Mouse (Mus musculus): ENCODE results near the gene Phf7.

Phf7 gene

DNA sequence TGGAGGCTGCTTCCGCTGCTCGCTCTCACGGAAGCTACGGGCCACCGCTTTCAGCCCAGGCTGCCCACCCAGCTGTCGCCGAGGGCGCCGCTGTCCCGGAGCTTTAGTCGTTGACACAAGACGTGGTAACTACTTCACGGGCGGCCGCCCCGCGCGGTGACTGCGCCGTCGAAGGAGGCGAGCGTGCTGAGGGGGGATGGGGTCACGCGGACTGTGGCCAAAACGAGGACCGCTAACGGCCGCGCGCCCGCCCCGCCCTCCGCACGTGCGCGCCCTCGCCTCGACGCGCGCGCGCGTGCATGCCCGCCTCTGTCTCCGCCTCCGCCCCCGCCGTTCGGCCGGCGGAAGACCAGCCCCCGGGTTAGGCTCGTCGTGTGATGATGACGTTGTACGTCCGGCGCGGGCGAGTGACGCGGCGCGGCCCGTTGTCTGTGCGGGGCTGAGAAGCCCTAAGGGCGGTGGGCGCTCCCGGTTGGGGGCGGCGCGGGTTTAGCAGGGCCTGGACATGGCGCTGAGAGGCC, at the start of gene Phf7, which contains the start of gene Bap1:
TSS of gene Phf7 (minus strand) at position 234 of the 521 bp plus-strand sequence.
TSS of gene Bap1 (plus strand) at position 367 of the 521 bp plus-strand sequence.
- in situ Hi-C loops (cut with MboI, MseI), result loop anchor here (5.0 kb wide), 1 partner anchor 39 kb away; no protein-coding TSS in a partner anchor

DNA sequence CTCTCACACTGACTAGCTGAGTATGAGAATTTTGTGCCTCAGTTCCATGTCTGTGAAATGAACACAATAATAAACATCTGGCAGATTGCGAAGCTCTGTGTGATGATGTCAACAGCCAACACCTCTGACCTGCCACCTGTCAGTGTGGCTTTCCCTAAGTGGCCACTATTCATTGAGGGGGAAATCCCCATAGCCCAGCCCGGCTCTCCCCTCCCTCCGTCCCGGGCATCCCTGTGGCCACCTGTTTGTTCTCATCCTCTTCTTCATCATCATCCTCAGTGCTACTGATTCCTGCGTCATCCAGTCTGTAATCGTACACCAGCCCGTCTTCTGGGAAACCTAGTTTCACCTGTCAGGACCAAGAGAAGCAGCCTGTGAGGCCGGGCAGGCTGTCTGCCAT, 34.6 kb upstream of the Phf7 start:
- in situ Hi-C loops (cut with MboI, MseI), result no loop called here

DNA sequence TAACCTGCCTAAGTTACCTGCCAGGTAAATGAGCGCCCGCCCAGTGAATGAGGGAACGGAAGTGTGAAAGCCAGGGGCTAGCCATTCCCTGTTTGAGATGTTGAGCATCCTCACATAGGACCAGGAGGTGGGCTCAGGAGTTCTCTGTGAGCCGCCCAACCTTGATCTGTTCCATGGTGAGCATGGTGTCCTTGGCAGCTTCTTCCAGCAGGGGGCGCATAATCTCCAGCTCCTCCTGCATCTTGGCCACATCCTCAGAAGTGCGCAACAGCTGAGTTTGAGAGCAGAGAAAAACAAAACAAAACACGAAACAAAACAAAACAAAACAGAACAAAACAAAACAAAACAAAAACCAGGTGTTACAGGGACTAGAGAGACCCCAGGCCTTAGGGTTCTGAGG, 21.0 kb upstream of the Phf7 start:
- in situ Hi-C loops (cut with MboI, MseI), result loop anchor here (5.0 kb wide), 1 partner anchor 200 kb away; no protein-coding TSS in a partner anchor

DNA sequence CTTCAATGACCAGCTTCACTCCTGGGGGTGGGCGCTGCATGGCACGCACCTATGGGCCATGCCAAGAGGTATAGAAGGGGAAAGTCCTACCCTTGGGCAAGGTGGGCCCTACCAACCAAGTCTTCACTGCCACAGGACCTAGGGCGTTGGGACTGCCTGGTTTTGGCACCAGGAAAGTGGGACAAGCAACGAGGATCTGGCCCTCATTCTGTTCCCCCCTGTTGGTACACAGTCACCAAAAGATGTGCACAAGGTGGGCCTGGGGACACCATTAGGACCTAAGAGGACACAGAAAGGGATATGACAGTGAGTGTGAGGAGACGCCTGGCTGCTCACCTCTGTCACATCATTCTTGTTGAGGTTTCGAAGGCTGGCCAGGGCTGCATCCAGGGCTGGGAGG, 20.0 kb upstream of the Phf7 start:
- in situ Hi-C loops (cut with MboI, MseI), result loop anchor here (5.0 kb wide), 1 partner anchor 201 kb away; no protein-coding TSS in a partner anchor

DNA sequence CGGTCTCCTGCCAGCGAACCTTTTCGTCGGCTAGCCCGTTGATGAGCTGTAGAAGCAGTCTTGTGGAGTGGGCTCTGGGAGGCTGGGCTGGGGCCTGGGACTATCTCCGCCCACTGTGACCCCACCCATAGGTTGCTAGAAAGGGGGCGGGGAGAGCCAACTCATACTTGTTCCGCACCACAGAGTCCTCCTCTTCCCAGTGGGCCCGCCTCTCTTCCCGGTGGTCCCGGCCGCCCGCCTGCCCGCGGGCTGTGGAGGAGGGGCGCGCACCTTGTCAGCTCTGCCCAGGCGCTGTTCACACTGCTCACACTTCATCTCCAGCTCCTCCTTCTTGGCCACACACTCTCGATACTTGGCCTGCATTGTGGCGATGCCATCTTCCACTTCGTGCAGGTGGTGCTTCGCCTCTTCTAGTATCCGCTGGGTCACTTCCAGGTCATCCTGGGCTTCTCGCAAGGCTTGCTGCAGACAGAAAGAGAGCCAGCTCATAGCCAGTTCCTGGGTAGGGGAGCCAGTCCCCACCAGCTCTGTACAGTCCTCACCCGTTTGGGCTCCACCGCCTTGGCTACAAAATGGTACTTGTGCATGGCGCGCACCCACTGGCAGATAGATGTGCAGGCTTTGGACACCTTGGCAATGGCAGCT, 18.5 kb upstream of the Phf7 start:
- in situ Hi-C loops (cut with MboI, MseI), result loop anchor here (5.0 kb wide), 1 partner anchor 203 kb away; no protein-coding TSS in a partner anchor

DNA sequence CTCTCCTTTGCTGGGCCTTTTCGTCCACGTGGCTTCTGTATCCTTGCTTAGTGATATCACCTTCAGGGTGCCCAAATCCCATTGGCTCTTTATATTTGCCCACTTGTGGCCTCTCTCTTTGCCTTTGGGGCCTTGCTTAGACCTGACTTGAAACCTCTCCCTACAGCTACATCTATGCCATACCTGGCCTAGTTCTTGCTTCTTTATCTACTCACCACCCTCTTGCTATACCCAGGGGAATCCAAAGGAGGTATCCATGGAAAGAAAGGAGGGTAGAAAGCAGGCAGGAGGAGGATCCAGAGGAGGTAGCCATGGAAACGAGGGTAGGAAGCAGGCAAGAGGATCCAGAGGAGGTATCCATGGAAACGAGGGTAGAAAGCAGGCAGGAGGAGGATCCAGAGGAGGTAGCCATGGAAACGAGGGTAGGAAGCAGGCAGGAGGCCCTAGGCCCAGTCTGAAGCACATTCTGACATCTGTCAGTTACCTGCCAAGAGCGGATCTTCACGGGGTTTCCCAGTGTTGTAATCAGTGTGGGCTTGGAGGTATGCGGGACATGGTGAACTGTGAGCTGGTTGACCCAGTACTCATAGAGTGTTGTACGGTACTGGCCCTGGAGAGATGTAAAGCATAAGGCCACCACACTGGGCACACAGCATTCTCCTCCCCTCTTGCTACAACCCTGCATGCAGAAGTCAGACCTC, 17.3 kb upstream of the Phf7 start:
- in situ Hi-C loops (cut with MboI, MseI), result no loop called here

DNA sequence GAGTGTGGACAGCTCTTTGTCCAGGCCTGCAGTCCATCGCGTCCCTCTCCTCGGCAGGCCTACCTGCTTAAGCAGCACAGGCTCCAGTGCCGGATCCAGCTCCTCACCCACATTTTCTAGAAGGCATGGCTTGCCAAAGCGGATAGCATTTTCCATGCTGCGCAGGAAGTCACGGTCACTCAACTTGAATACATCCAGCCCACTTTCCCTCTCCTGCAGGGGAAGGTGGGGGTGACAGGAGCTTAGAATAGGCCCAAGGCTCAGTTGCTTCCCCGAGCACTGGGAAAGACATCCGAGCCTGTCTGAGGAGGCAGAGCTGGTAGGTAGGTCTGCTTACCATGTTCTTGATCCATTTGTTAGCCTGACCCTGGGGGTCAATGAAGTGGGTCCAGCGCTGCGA, 16.5 kb upstream of the Phf7 start:
- in situ Hi-C loops (cut with MboI, MseI), result no loop called here

DNA sequence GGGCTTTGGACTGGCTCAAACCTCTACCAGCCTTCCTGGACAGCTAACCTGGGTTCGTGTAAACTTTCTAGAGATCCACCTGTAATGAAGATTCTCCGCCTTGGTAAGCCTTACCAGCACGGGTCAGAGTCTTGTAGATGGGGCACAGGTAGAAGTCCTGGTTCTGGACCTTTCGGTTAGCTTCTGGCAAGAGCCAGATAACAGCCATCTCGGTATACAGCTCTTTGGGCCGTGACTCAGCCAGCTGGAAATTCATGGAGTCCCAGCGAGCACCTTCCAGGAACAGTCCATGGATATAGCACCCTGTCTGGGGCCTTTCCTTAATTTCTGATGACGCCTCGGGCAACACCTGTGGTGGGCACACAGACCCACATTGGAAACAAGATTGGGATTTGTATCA, 9.8 kb upstream of the Phf7 start:
- in situ Hi-C loops (cut with MboI, MseI), result no loop called here

DNA sequence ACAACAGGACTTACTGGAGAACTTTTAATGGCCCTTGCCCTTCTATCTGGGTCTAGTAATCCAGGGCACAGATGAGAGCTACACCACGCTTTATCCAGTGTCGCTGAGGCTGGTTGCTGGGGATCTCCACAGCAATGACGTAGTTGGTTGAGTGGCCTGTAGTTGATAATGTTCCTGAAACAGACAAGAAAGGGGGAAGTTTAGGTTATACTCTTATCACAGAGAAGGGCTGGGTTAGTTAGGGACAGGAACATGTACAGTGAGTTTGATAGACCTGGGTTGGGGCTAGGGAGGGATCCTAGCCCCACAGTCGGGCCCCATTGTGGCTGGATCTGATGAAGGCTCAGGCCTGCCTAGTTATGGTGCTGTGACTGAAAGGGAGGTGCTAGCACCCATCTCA, 9.3 kb upstream of the Phf7 start:
- in situ Hi-C loops (cut with MboI, MseI), result no loop called here

DNA sequence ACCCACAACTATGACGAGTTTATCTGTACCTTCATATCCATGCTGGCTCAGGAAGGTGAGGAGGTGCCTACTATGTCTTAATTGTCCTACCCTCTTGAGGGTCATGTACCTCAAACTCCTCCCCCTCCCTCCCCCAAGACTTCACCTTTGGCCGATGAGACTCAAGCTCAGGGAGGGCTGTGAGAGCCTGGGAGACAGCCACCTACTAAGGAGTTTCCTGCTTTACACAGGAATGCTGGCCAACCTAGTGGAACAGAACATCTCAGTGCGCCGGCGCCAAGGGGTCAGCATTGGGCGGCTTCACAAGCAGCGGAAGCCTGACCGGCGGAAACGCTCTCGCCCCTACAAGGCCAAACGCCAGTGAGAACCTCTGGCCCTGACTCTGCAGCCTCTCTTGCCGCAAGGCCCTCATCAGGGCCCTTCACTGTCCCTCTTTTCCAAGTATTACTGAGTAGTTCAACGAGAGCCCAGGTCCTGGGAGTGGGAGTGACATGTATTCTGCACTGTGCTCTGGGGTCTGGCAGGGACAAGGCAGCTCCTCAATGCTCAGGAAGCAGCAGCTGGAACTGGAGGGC, 7.4 kb upstream of the Phf7 start:
- in situ Hi-C loops (cut with MboI, MseI), result no loop called here

DNA sequence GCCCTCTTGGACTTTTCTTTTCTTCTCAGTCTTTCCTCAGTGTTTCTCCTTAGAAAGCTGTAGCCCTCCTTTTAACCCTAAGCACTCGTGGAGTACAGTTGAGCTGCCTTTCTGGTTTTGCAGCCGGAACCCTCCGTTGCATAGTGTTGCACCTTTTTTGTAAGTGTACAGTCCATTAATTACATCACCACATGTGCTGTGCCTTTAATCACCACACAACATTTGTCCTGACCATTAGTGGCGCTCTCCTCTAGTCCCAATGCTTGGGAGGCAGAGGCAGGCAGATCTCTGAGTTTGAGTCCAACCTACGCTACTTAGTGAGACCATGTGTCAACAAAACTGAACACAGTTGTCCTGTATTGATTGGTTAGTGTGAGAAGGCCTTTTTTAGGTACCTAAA, 974 bp upstream of the Phf7 start:
- in situ Hi-C loops (cut with MboI, MseI), result loop anchor here (5.0 kb wide), 1 partner anchor 40 kb away; no protein-coding TSS in a partner anchor

DNA sequence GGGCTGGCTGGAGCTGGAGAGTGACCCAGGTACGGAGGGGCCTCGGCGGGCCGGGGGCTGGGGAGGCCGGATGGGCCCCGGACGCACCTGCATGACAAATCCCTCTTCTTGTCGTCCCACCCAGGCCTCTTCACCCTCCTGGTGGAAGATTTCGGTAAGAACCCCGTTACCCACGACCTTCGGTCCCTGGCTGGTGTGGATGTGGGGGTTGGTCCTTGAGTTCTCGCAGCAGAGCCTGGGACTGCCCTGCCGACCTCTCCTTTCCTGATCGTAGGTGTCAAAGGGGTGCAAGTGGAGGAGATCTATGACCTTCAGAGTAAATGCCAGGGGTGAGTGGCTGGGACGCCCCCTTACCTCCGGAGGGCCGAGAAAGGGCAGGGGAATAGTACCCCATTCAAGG, 509 bp upstream of the Phf7 start:
- in situ Hi-C loops (cut with MboI, MseI), result loop anchor here (5.0 kb wide), 1 partner anchor 39 kb away; no protein-coding TSS in a partner anchor

DNA sequence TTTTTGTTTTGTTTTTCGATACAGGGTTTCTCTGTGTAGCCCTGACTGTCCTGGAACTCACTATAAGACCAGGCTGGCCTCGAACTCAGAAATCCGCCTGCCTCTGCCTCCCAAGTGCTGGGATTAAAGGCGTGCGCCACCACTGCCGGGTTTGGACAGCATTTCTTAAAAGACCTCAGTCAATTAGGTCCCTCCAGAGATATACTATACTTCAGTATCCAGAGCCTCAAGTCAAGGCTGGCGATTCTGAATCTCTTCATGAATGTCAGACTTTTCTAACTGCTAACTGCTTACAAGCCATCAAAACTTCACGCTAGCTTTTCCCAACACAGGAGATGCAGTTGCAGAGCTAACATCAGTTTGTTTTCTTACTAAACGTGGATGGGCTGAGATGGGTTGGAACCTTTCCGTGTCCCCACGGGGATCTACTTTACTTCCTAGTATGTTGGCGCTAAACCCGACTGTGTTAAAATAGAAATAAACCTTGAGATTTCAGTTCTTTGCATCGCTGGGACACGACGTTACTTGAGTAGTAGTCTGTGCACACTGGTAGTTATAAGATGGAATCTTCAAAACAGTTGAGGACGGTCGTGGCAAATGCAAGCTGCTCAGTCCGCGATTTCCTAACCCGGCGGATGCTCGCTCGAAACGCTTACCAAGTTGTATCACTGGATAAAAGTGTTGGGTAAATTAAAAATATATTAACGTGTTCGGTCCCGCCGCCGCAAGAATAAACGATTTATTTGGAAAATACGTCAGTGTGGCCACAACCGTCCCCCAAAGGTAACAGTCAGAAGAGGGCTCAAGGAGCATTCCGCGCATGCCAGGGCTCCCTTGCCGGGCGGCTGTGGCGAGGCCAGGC, 664 bp downstream of the Phf7 start:
- in situ Hi-C loops (cut with MboI, MseI), result loop anchor here (5.0 kb wide), 1 partner anchor 38 kb away; no protein-coding TSS in a partner anchor

DNA sequence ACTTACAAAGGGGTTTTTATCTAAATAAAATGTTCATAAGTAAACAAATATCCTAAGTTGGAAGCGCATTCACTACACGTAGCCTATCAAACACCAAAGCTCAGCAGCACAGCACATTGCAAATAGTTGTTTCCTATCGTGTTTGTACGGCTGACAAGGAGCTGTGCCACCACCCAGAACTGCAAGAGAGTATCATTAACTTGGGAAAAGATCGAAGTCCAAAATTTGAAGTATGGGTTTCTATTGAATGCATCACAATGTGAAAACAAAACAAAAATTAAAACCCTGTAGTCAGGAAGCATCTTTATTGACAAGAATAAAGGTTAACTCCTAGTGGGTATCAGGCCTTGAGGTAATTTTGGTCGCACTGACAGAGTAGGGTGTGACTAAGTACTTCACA, 2.7 kb downstream of the Phf7 start:
- in situ Hi-C loops (cut with MboI, MseI), result no loop called here

DNA sequence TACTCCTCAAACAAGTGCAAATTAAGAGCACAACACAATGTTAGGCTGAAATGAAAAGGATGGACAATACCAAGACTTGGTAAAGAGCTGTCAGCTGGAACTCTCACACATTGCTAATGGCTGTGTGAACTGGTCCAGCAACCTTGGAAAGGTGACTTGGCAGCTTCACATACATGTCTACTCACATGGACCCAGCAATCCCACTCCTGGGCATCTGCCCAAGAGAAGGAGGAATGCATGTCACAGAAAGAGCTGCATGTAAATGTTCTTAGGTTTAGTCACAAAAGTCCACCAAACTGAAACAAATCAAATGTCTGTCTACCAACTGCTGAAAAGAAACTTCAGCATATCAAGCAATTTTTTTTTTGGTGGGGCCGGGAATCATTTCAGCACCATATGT, 5.2 kb downstream of the Phf7 start:
- in situ Hi-C loops (cut with MboI, MseI), result no loop called here

DNA sequence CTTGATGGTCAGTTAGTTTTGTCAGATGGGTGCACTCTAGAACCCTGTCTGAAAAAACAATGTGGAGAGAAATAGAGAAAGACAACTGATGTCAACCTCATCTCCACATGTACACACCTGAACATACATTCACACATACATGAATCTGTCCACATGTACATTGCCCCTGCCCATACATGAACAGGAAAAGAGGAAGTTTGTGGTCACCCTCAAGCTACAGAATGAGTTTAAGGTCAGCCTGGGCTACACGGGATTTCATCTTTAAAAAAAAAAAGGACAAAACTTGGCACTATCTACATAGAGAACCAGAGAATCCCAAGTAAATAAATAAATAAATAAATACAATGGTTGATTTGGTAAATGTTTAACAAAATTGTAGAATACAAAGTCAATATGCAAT, 6.3 kb downstream of the Phf7 start:
- in situ Hi-C loops (cut with MboI, MseI), result no loop called here

DNA sequence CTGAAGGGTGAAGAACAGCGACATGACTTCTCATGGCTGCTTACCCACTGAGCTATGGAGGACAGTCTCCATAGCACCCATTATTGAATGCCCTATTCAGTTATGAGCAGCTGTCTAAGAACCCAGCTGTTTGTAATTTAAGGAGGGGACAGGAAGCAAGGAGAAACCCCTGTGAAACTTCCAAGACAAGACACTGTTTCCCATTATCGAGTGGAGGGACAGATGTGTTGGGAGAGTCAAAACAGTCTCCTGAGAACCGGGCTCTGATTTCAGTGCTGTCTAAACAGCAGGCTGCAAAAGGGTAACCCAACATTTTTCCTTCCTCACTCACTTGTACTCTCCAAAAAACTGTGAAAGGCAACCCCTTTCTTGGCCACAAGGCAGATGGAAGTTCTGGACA, 10.6 kb downstream of the Phf7 start:
- in situ Hi-C loops (cut with MboI, MseI), result no loop called here

DNA sequence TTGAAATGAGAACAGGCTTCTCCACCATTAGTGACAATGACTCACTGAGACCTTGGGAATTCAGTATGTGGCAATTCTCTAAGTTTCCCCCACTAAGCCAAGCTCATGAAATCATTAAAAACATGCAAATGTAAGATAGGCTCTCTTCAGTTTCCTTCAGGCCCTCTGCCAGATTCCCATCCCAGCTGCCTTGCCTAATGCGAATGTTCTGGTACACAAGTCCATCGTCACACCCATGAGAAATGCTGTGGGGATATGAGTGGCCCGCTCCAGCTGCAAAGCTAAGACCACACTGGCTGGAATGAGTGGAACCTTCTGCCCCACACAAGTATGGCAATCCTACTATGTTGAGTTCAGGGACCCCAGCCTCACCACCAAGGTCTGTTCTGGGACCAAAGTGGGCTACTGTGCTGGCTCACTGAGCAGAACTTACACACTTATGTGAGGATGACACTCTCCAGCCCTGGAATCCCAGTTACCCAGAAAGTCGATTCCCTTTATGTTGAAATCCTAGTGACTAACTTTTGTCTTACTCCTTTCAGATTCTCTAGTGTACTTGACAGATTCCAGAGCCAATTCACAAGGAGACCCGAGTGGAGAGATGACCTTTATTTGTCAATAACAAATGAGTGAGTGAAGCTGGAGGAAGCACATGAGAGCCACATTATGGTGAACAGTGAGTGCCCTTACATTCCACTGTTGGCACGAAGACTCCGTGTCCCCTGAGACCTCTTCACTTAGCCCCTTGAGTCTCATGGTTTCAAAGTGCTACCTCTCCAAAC, 13.8 kb downstream of the Phf7 start:
- in situ Hi-C loops (cut with MboI, MseI), result no loop called here

DNA sequence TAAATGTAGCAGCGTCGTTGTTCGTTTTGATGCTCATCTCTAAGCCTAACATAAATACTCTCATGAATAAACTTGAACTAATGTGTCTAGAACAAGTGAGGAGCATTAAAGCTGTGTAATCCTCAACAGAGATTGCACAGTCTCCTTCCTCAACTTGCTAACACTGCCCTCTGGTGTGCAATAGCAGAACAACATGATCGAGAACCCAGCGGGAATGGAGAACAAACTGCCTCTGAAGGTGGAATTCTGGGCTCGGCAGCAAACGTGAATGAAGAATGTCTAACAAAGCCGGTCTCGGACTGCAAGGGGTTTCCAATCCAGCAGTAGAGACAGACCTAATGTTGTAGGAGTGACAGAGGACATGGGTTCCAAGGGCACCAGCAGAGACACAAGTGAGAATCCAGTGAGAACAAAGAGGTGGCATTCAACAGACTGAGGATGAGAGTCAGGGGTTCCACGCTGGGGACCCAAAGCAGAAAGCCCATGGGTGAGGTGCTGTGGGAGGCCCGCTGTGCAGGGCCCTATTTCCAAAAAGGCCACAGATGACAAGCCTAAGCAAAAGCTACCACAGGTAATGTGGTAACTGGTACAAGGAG, 17.0 kb downstream of the Phf7 start:
- in situ Hi-C loops (cut with MboI, MseI), result no loop called here

Data from regulatory T cell (primary cell).